Mouse (Mus musculus) heart, adult 18-20 months (tissue): ENCODE measurements around the gene Nav2. TPM values are rescaled to one million over a fixed set of nuclear protein-coding genes. Genes with fewer than 3 reads are reported as not detected.

Experiments used
- DNase-seq, 2 experiments: peaks; one replicate each; pipeline ENCODE4 v3.0.0; 2021 to 2022; ENCODE audit warnings: mixed read lengths in 1 of 2
- total RNA-seq, 2 experiments: library from RNA; stranded (reverse); gene quantifications; 2 replicates each; pipeline ENCODE4 v1.2.3; 2021

The Nav2 gene
- total RNA-seq, 2 experiments from 2014 or later = 35.5 to 45.2 TPM

- peak; percentile 47 to 65 for DNase-seq
These were observed 614.0 kb downstream of the Nav2 start for GRCm38 (mm10) chr7:49522411-49523114.

DNA sequence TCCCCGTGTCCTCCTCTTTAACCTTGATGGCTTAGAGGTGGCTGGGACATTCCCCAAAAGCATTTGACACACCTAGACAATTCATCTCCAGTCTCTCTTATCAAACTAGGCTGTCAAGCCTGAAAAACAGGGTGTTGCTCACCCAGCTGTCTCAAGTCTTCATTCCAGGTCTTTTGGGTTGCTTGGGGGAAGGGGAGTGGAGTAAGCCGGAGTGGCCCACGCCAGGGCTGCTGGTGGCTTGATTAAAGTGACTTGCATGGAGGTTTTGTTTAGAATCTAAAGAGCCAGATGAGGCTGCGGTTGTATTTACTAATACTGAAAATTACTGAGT, 614.6 kb downstream of the Nav2 start:
- DNase-seq = no peak

- DNase-seq = peak; percentile 34 to 37
These were observed 615.2 kb downstream of the Nav2 start for GRCm38 (mm10) chr7:49523729-49524128.

- DNase-seq = no peak
These were observed 617.0 kb downstream of the Nav2 start for GRCm38 (mm10) chr7:49525348-49526100.

DNA sequence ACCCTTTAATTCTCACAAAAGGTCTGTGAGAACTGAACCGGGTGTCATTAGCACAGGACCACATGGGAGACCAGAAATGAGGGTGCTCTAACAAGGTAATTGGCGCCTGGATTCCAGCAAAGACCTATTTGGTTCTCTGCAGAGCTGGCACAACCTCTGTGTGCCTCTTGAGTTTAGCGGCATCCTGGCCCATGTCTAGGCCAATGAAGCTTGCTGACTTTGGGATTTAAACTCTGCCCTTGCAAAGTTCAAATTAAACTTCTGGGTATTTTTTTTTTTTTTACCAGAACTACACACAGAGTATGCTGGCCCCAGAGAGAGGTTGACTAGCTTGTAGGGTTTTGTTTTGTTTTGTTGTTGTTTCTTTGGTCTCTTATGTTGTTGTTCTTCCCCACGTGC, 617.6 kb downstream of the Nav2 start:
- DNase-seq = no peak

GRCm38 (mm10) chr7:49527495-49527894, 619.0 kb downstream of the Nav2 start:
- no peak for DNase-seq

DNA sequence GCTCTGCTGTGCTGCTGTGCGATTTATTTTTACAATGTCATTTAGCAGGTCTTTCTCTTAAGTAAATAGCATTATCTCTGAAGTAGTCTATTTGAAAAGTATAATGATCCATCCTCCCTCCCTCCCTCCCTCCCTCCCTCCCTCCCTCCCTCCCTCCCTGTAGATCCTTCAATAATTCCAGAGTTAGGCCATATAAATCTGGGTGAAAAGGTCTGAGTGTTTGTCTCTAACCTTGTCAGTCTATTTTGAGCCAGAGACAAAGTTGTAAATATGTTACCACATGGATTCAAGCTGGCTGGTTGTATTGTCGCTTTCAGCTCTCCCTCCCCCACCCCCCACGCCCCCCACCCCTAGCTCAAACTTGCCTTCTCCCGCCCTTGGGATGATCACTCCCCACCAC, 619.4 kb downstream of the Nav2 start:
- DNase-seq = no peak

- DNase-seq = no peak
These were observed 621.0 kb downstream of the Nav2 start for GRCm38 (mm10) chr7:49529498-49529897.

DNA sequence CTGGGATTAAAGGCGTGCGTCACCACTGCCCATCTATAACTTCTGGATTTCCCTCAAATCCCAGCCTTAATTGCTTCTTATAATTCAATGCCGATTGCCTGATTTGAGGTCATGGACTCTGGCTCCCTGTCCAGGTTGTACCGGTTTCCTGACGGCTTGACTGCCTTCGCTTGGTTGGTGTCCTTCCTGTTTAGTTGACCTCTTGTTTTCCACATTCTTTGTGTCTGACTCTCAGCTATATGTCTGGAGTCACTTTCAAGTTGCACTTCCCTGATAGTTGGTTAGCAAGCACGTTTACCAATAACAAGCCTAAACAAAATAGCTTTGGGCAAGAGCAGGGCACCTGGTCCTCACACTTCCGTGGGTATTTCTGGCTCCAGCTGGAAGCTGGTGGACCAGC, 625.1 kb downstream of the Nav2 start:
- no peak for DNase-seq

- DNase-seq = no peak
These were observed 625.7 kb downstream of the Nav2 start for GRCm38 (mm10) chr7:49534208-49534607.

DNA sequence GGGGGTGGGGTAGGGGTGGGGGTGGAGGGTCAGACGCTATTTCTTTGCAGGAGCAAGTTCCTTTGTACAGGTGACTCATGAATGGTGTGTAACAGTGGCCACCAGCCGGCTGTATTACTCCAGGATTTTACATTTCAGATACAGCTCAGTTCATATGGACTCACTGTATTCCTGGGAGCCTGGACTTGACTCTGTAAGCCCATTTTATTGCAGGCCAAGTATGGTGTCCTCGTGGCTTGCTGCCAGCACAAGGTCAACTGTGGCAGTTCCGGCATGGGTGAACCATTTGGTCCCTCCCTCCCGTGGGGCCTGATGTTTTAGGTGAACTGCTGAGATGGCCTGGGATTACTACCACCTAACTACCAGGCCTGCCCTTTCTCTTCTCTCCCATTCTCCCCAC, 629.8 kb downstream of the Nav2 start:
- DNase-seq = no peak

DNA sequence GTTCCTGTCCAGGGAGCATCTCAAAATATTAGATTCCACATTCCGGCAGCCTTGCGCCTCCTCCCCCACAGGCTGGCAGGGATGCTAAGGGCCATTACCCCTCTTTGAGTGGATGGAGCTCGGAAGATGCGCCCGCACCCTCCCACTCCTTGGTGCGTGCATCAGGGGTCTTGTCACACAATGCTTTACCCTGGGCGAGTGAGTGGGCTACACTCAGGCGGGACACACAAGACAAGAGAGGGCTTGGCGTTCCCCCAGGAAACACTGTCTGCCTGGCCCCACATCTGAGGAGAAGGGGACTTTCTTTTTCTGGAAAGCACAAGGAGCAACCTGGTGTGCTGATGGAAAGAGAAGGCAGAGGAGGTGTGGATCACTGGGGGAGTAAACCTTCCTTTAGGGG, 631.7 kb downstream of the Nav2 start:
- DNase-seq = no peak

DNA sequence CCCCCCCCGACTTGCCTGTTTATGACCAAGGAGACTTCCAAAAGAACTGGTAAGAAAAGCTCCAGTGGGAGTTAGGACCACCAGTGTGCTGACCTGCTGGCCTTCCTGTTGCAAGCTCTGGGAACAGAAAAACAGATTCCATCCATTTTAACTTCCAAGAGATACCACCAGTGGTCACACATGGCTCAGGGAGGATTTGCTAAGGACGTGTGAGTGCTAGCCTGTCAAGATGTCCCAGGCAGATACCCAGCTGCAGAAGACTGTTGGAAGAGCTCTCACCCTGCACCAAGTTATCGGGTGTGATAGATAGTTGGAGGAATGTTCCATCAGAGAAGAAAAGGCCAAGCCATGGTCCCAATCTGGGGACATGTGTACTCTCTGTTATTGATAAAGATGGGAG, 633.6 kb downstream of the Nav2 start:
- DNase-seq = no peak

GRCm38 (mm10) chr7:49544775-49545705, 636.5 kb downstream of the Nav2 start:
- no peak for DNase-seq

DNA sequence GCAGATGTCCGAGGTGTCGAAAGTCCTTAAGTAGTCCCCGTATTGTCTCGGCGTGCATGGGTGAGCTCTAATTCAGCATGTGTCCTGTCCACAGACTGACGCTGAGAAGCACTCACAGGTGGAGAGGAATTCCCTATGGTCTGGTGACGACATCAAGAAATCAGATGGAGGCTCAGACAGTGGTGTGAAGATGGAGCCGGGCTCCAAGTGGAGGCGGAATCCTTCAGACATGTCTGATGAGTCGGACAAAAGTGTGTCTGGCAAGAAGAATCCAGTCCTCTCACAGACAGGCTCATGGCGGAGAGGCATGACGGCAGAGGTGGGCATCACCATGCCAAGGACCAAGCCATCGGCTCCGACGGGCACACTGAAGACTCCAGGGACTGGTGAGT, 637.2 kb downstream of the Nav2 start:
- DNase-seq = no peak

GRCm38 (mm10) chr7:49548397-49548796, 639.9 kb downstream of the Nav2 start:
- no peak for DNase-seq

DNA sequence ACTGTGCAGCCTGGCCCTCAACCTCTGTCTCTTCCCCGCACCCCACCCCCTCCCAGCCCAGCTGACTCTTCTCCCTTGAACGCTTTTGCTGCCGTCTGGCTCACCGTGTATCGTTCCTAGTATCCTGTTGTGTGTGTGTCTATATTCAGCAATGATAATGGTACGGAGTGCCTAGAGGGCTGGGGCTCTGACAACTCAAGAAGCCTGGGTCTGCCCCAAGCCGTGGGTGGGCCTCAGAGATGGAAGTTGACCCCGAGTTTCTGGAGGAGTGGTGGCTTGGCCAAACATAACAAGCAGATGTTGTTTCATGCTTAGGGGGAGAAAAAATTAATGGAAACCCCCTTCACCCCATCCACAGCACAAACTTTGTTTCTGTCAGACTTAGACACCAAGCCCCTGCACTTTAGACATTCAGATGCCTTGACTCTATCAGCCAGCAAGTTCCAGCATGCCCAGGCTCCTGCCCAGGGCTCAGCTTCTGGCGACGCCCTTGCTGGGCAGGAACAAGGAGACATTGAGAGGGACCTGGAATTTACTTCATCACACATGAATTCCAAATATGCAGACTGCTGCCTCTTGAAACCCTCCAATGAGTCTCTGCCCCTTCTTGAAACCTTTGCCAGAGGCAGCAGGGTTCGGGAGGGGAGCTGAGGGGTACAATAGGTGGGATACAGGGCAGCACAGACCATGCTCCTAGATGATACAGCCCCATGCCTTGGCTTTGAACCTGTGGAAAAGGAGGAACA, 644.9 kb downstream of the Nav2 start:
- no peak for DNase-seq

- DNase-seq = peak; percentile 66 to 80
These were observed 649.7 kb downstream of the Nav2 start for GRCm38 (mm10) chr7:49558240-49558640.

DNA sequence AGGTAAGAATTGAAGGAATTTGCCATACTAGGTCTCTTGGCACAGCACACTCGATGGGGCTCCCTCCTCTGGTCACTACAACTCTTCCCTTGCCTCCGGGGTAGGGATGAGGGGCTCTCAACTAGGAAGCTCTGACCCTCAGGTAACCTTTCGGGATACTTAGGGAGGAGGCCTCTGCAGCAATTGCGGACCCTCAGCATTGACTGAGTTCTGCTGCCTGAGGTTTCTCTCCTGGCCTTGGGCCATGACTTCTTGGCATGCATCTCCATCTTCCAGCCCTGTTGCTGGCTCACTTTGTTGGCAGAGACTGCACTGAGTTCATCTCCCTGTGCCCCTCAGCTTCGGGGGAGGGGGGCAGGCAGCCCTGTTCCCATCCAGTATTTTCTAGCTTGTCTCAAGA, 650.4 kb downstream of the Nav2 start:
- no peak for DNase-seq

DNA sequence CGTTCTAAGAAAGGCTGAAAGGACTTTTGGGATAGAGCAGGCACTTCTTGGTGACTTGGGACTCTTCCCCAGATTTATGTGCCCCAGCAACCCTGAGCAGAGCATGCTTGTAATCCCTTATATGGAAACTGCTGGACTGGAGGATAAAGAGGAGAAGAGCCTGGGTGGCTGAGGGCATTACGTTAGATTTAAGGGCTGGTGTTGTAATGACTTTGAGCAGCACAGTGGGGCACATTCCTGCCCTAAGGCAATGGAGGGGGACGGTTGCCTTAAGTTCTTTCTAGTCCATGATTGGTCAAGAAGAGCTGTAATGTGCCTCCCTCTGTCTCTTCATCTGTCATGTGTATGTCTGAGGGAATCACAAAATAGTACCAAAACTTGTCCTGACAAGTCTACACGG, 651.5 kb downstream of the Nav2 start:
- DNase-seq = no peak

DNA sequence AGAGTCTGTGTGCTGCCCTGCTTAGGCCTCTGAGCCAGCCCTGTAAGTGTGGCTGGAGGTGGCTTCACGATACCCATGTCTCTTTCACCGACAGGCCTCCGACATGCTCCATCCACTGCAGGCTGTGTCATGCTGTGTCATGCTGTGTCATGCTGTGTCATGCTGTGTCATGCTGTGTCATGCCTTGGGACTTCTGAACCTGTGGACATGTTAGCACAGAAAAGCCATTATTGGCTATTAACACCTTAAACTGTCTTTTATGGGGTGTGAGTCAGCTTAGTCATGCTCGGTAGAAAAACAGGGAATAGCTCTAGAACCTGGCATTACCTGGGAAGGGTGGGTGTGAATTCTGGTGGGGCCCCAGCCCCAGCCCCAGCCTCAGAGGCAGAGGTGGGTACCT, 653.9 kb downstream of the Nav2 start:
- DNase-seq = no peak

GRCm38 (mm10) chr7:49562851-49563250, 654.3 kb downstream of the Nav2 start:
- peak; percentile 54 to 58 for DNase-seq
